Mouse (Mus musculus) kidney, adult 2 months (tissue): ENCODE results near the gene AC161166.1.

ENCODE experiments used
- CTCF ChIP-seq: fragments of 200-500 bp; conservative IDR thresholded peaks from 2 replicates; pipeline ENCODE4 v1.5.1; 2011; ENCODE audit warnings: low read depth, mild to moderate bottlenecking, control low read depth, low read length, moderate library complexity, mixed read lengths; ENCODE audit not compliant: insufficient read depth, insufficient read length
- POLR2A ChIP-seq: fragments of 200-500 bp; IDR thresholded peaks from one replicate; pipeline ENCODE4 v1.6.1; 2011; ENCODE audit warnings: low read depth, low read length, control low read depth

DNA sequence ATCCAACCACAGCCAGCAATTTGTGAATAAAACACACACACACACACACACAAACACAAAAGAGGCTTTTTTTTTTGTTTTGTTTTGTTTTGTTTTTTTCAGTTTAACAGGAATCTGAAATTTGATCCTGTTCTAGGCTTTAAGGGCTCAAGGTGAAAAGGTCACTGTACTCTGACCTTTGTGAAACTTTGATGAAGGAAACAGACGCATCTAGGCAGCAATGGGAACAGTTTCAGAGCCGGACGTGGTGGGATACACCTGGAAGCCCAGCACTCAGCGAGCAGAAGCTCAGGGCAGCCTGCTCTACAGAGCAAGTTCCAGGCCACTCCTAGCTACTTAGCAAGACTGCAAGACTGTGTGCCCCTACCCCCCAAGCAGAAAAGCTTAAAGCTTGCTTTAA is 7.4 kb downstream of the AC161166.1 start:
- TF ChIP-seq CTCF = no peak
- TF ChIP-seq POLR2A = no peak
